Mouse (Mus musculus): Measurements from ENCODE around the gene Rtl3.
A peak's percentile ranks its signal among the peaks of the same experiment; 100 is the strongest.

Rtl3 gene

DNA sequence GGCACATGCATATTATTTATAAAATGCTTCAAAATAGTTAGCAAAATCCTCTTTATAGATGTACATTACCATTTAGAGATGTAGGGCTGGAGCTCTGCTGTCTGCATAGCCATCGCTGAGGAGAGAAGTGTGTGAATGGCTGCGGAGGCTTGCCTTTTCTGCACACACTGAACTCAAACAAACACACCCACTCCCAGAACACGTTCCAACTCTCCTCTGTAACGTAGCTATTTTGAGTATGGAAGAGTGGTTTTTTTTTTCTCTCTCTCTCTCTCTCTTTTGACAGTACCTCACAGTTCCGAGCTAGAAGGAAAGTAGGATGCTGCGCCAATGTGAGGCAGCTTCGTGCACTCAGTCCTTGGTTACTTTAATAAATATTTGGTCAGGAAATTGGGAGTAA is at the start of gene Rtl3:
TSS of gene Rtl3 (minus strand) at position 236 of the 400 bp plus-strand sequence.
- peak; percentile 5 to 13 for DNase-seq (ENCODE audit: low spot score in 2 of 2)

DNA sequence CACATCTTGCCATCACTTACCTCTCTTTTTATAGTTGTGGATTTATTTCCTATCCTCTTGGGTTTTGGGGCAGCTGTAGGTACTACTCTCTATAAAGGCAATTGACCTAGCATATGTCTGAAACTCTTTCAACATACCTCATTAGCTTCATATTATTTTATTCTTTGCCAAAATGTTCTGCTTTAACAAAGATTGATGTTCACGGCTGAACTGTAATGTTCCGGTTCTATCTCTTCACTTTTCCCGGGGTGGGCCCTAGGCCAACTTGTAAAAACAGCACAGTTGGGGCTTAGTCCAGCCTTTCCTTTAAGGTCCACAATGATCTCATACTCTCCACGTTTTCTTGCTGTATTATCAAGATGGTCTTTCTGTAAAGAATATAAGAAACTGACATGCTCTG is 31.9 kb upstream of the Rtl3 start:
- no peak for DNase-seq (ENCODE audit: low spot score in 2 of 2)

DNA sequence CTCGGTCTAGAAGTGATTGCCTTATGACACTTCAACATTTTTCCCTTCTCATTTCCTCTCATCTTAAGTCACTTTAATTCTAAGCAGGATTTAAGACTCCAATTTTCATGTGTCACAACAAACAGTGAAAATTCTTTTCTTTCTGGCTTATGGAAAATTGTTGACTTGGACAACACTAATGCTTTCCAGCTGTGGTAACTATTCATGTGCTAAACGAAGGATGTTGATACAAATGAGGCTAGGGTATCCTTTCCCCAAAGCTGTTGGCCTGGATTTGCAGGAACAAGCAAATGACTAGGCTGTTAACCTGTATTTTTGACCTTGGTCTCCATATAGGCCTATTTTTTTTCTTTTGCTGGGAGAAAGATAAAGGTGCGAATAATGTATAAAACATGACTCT is 31.4 kb upstream of the Rtl3 start:
- no peak for DNase-seq (ENCODE audit: low spot score in 2 of 2)

DNA sequence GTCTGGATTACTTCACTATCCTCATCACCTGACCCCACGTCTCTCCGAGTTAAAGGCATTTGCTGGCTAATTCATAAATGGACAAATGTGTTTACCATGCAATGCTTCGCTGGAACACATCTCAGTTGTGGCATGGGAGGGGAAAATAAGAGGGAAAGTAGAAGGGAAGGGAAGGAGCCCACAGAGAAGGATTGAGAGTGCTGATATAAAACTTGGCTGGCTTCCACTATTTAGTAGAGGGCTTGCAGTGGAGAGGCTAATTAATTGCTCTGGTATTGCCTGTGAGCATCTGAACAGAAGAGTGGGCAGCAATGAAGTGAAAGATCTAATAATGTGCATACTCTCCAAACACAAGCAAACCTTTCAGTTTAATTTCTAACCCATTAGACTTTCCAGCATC is 31.0 kb upstream of the Rtl3 start:
- no peak for DNase-seq (ENCODE audit: low spot score in 2 of 2)

DNA sequence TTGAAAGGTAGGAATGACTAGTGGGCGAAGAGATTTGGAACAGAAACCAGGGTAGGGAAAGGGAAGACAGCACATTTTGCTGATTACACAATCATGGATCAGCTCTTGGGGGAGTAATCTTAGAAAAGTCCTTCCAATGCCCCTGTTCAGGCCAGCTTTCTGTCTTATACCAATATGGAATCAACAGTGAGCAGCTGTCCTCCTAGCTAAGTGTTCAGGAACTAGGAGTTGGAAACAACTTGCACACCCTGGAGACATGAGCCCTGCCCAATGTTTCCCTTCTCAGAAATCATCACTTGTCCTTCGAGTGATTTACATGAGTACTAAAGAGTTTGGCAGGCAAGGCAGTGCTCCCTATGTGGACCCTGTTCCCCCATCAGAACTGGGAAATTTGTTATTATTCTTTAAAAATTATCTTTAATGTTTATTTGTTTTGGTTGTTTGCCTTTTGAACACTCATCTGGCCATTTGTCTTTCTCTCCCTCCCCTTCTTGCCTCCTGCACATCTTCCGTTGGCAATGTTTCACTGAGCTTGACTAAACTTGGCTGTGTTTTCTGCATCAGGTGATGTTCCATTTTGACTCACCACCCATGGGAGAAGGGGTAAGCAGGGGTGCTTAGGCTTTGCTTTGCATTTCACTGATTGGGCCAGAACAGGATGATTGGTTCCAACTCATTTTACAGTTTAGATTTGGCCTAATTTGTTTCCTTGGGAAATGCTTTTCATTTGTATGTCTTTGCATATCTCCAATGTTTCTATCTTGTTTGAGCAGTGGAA is 13.3 kb upstream of the Rtl3 start:
- DNase-seq (ENCODE audit: low spot score in 2 of 2) = no peak

DNA sequence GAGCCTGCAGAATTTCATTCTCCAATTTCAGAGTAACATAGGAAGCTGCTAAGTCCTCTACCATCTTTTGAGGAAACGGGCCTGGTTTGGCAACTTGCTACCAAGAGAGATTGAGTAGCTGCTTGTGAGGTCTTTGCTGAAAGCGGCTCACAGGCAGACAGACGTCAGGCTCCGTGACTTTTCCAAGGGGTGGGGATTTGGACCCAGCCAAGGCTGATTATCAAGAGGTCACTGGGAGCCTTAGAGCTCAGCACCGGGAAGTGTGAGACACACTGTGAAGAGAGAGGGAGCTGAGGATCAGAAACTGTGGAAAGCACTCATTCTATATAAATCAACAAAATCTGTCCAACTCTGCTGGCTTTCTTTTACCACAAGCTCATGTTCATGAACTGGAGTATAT is 853 bp downstream of the Rtl3 start:
- no peak for DNase-seq (ENCODE audit: low spot score in 2 of 2)

DNA sequence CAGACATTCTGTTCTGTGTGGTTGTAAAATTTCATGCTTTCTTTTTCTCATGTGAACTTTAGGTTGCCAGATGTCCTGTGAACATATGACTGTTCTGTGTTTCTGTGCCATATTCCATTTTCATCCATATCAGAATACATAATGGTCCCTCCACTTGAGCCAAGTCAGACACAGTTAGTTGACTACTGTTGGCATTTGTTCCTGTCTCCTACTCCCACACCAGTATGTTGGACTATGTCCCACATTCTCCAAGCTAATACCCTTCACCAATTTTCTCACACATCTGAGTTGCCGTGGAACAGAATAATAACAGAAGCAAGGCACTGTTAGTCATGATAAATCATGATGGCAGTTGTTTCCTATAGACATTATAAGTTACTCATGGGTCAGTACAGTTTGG is 9.9 kb downstream of the Rtl3 start:
- no peak for DNase-seq (ENCODE audit: low spot score in 2 of 2)

DNA sequence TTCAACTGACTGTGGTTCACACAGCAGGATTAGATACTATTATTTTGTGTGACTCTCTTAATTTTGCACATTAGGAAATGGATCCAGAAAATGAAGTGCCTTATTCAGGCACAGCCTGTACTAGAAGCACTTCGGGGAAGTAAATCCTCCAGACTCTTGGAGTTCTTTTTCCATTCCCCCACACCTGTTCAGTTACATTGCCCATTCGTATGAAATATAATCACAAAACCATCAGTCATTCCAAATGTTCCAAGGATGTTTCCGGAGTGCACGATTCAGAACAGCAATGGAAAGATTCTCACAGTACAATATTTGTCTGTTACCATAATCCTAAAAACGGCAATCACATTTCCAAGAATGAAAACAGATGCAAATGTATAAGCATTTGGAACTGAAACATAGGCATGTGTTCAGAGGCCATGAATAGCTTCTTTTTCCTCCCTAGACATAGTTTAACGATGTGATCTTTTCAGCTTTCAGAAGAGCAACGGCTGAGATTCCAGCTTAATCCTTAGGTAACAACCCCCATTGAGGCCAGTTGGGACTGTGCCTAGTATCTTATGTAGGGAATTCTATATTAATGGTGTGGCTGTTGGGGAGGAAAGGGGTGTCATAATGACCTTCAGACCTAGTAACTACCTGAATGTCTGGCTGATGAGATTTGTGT is 30.8 kb downstream of the Rtl3 start:
- DNase-seq (ENCODE audit: low spot score in 2 of 2) = no peak

DNA sequence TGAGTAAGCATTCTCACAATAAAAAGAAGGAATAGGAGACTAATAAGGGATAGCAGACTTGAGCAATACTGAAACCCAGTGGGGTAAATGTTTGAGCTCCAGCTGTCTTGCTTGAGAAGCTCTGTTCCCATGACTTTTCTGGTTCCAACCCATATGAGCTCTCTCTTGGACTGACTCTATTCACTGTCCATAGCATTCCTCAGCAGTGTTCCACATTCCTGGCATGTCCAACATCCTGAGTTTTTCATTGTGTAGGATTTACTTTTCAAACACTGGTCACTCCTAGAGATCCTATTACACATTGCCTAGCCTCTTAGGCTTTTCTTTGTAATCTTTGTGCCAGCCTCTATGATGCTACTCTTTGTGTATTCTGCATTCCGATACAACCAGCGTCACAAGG is 36.1 kb downstream of the Rtl3 start:
- DNase-seq (ENCODE audit: low spot score in 2 of 2) = no peak

DNA sequence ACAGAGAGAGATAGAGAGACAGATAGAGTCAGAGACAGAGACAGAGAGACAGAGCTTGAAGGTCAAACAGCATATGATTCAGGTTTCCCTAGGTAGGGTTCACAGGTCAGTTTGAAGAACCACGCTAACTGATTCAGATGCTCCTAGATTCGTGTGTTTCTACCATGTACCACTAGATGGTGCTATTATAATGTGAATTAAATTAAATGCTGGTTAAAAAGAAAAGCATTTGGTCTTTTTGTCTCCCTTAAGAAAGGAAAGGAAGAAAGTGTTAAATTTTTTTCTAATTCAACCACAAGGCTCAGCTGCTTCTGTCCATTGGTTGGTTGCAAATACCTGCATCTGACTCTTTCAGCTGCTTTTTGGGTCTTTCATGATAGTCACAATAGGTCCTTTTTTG is 45.8 kb downstream of the Rtl3 start:
- no peak for DNase-seq (ENCODE audit: low spot score in 2 of 2)

Data from frontal cortex, postnatal 10 days (tissue).